Mouse (Mus musculus) liver, embryonic 11.5 days (tissue): ENCODE data around the gene Fbxl13. TPM values are rescaled to one million over a fixed set of nuclear protein-coding genes. Genes with fewer than 3 reads are reported as not detected.

Source experiments
- ATAC-seq: fragments of 200-750 bp; cut with Nextera tagmentation; replicated peaks from 2 replicates; pipeline ENCODE4 v1.8.0; 2017; ENCODE audit warnings: moderate number of reproducible peaks, mild to moderate bottlenecking, moderate TSS enrichment, moderate library complexity; ENCODE audit not compliant: low FRiP score
- DNase-seq: peaks from one replicate; pipeline ENCODE4 v3.0.0-alpha.2; 2017; ENCODE audit warnings: low spot score
- H3K27ac ChIP-seq: fragments of 300-500 bp; sonication (generic); 2 replicates; pipeline ENCODE4 v1.5.1; 2014; ENCODE audit warnings: mild to moderate bottlenecking, low read depth, low read length, control low read depth
- H3K27me3 ChIP-seq: fragments of 300-500 bp; sonication (generic); replicated peaks from 2 replicates; pipeline ENCODE4 v1.6.1; 2014; ENCODE audit warnings: low read length, mixed read lengths; ENCODE audit not compliant: control insufficient read depth, insufficient read depth
- H3K36me3 ChIP-seq: fragments of 300-500 bp; sonication (generic); 2 replicates; pipeline ENCODE4 v1.6.1; 2014; ENCODE audit warnings: mild to moderate bottlenecking, low read length, moderate library complexity, mixed read lengths; ENCODE audit not compliant: control insufficient read depth, insufficient read depth
- H3K4me1 ChIP-seq: fragments of 300-500 bp; sonication (generic); replicated peaks from 2 replicates; pipeline ENCODE4 v1.6.1; 2014; ENCODE audit warnings: low read length, mixed read lengths; ENCODE audit not compliant: control insufficient read depth, insufficient read depth
- H3K4me2 ChIP-seq: fragments of 300-500 bp; sonication (generic); 2 replicates; pipeline ENCODE4 v1.6.1; 2014; ENCODE audit warnings: mild to moderate bottlenecking, control low read depth, moderate library complexity
- H3K4me3 ChIP-seq: fragments of 300-500 bp; sonication (generic); 2 replicates; pipeline ENCODE4 v1.5.1; 2014; ENCODE audit warnings: low read depth, low read length, control low read depth
- H3K9ac ChIP-seq: fragments of 300-500 bp; sonication (generic); 2 replicates; pipeline ENCODE4 v1.6.1; 2014; ENCODE audit warnings: low read depth, low read length, control low read depth
- H3K9me3 ChIP-seq: fragments of 300-500 bp; sonication (generic); 2 replicates; pipeline ENCODE4 v1.6.1; 2016; ENCODE audit warnings: low read length, inconsistent platforms, mixed read lengths; ENCODE audit not compliant: control insufficient read depth
- WGBS: fragments of 180-500 bp; shearing (Covaris S2); extraction: QIAGEN DNeasy Blood & Tissue Kit; methylation state at CpG from one replicate; pipeline ENCODE4 v1.1.7; 2014; 5-methylcytosine and 5-hydroxymethylcytosine counted together
- polyA plus RNA-seq: library from polyadenylated mRNA; unstranded; fragments of >200 nt; fragmentation: Nextera tagmentation; extraction: Ambion mirVana; gene quantifications from 2 replicates; pipeline ENCODE4 v1.2.1, GENCODE M21; 2014

Gene Fbxl13
- polyA plus RNA-seq, 1 experiment from 2014 or later, result 0.23 TPM

DNA sequence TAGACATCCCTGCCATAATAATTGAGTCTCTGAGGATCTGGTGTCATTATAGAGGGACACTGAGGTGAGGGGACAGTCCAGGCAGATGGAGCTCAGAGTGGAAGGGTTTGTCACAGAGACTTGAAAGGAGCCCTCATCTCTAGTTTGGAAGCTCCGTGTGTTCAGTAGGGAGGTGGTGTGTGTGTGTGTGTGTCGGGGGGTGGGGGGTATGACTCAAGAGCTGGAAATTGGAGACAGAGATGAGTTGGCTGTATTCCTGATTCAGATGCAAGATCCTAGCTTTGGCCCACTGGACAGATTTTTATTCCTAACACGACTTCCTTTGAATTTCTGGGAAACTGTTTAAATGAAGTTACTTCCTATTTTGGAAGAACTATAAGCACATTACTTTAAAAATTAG lies 158.1 kb downstream of the Fbxl13 start:
- WGBS, result 77% methylated on average over 3 of the region's 3 CpGs
- Histone ChIP-seq H3K4me1 (no peaks in the 10 kb centered on the region), H3K27ac (no peak overlapping the region), H3K36me3 (no peaks in the 10 kb centered on the region), H3K9me3 (no peaks in the 10 kb centered on the region), H3K4me3 (no peak overlapping the region), H3K4me2 (no peak overlapping the region), H3K27me3 (no peaks in the 10 kb centered on the region), H3K9ac (no peak overlapping the region)
- no peak for DNase-seq
- no peak for ATAC-seq

DNA sequence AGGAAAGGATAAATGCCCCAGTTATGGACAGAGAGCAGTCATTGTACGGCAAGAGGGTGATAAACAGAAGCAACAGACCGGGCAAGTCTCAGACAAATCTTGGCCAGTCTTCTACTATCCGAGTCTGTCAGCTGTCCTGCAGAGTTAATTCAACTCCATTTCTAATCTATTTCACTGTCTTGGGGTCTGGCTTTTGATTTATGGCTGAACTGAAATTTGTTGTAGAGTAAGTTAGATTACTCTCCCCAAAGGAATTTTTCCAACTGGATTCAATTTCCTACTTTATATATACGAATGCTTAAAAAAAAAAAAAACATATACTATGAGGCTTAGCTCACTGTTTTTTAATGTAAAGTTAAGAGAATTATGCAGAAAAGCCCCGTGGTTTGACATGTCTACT lies 158.6 kb downstream of the Fbxl13 start:
- WGBS, result 71% methylated on average over 5 of the region's 5 CpGs
- no peak overlapping the region for H3K9ac ChIP-seq

DNA sequence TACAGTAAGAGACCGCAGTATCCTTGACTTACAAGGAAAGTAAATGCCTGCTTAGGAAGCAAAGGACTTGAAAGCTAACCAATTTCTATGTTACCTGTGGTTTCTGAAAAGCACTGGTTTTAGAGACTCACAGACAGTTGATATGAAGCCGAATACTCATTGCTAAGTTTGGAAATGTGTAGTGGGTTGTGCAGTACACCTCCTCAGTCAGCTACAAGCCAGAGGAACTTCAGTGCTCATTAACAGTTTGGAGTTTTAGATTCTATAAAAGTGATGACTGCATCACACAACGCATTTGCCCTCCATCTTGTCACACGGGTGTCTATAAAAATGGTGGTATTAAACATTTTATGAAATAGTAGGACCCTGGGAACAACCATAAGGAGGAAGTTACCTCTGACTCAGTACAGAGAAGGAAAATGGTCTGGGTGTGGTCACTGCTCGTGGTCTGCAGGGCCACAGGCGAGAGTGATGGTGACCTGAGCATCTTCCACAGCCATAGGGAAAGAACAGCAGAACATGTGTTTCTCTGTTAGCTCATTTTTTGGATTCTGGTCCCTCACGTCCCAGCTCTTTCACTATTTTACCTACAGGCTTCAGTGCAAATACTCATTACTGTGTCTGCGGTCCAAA lies 160.1 kb downstream of the Fbxl13 start:
- Histone ChIP-seq H3K4me3 (no peak overlapping the region), H3K27ac (no peak overlapping the region), H3K4me1 (no peaks in the 10 kb centered on the region), H3K9ac (no peak overlapping the region), H3K9me3 (no peaks in the 10 kb centered on the region), H3K36me3 (no peaks in the 10 kb centered on the region), H3K4me2 (no peak overlapping the region), H3K27me3 (no peaks in the 10 kb centered on the region)
- no peak for ATAC-seq
- DNase-seq, result no peak
- 78% methylated on average over 8 of the region's 8 CpGs for WGBS

More for the DNA sequence above, 158.6 kb downstream of the Fbxl13 start:
- no peak for DNase-seq
- Histone ChIP-seq H3K4me1 (no peaks in the 10 kb centered on the region), H3K9me3 (no peaks in the 10 kb centered on the region), H3K4me2 (no peak overlapping the region), H3K36me3 (no peaks in the 10 kb centered on the region), H3K4me3 (no peak overlapping the region), H3K27me3 (no peaks in the 10 kb centered on the region), H3K27ac (no peak overlapping the region)
- no peak for ATAC-seq

DNA sequence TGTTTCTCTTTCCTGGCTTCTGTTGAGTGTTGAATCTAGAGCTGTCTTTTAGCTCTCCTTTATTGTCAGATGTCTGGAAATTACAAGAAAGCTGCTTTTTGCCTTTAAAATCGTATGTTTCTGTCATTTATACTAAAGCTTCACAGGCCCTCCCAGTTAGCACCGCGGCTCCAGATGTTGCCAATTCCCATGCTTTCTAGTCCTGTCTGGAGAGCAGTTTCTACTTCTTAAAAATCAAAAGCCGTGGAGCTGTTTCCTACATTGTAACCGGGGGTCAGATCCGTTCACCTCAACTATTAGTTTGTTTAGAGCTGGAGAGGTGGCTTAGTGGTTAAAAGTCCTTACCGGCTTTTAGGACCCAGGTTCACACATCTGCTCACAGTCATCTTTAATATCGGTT lies 162.2 kb downstream of the Fbxl13 start:
- H3K27me3 ChIP-seq, result no peaks in the 10 kb centered on the region
- H3K4me2 ChIP-seq, result no peak overlapping the region
- H3K4me3 ChIP-seq, result no peak overlapping the region
- H3K9me3 ChIP-seq, result no peaks in the 10 kb centered on the region
- no peaks in the 10 kb centered on the region for H3K4me1 ChIP-seq
- no peak overlapping the region for H3K9ac ChIP-seq
- H3K27ac ChIP-seq, result no peak overlapping the region
- DNase-seq, result peak; percentile 22
- 83% methylated on average over 8 of the region's 8 CpGs for WGBS
- no peak for ATAC-seq
- no peaks in the 10 kb centered on the region for H3K36me3 ChIP-seq

DNA sequence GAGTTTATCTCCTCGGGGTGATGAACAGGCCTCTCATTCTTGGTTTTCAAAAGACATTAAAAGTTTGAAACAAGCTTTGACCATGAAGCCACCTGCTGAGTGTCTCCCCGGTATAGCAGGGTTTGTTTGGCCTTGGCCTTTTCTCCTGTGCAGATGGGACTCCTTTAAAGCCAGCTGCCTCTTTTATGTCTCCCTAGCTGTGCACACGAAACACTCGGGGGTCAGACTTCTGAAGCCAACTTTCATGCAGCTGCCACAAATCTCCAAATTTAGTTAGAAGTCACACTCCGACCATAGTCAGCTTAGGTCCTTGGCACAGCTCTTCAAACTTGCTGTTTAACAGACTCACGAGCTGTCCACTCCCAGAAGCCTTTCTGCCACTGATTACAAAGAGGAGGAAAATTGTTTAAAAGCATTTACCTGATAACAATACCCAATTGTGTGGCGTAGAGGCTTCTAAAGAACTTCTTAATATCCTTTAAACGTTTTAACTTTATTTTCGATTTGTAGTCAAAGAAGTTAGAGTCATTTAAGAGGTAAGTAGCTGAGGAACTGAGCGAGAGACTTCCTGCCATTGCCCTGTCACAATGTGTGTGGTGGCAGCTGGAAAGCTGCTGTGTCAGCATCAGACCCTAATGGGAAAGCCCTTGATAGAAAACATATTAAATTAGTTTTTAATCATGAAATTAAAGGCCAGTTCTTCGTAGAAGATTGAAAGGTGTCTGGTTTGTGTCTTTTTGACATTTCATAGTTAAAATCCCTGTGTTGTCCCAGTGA lies 162.8 kb downstream of the Fbxl13 start:
- DNase-seq (peak; percentile 27), ATAC-seq (no peak)
- H3K27ac ChIP-seq, result no peak overlapping the region
- H3K36me3 ChIP-seq, result no peaks in the 10 kb centered on the region
- H3K27me3 ChIP-seq, result no peaks in the 10 kb centered on the region
- WGBS, result 69% methylated on average over 11 of the region's 11 CpGs
- no peak overlapping the region for H3K4me2 ChIP-seq
- H3K9ac ChIP-seq, result no peak overlapping the region
- H3K4me1 ChIP-seq, result no peaks in the 10 kb centered on the region
- no peak overlapping the region for H3K4me3 ChIP-seq
- H3K9me3 ChIP-seq, result no peaks in the 10 kb centered on the region

DNA sequence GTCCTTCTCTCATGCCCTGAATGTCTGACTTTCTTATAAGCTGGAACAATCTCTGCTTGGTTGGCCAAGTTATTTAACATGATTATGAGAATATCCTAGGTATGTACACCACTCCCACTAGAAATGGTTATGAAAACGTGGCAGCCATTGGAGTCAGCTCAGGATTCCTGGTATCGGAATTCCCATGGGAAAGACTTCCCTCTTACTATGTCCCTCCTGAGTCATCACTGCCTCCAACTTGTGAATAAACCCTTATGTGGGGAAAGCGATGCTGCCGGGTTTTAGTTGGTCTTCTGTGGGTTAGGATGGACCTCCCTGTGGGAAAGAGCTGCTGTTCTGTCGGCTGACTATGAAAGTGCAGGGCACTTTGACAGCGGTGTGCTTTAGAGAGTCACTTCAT lies 163.9 kb downstream of the Fbxl13 start:
- peak; percentile 12 for DNase-seq
- Histone ChIP-seq H3K4me3 (no peak overlapping the region), H3K9me3 (no peaks in the 10 kb centered on the region), H3K4me1 (no peaks in the 10 kb centered on the region), H3K9ac (no peak overlapping the region), H3K4me2 (no peak overlapping the region), H3K27ac (no peak overlapping the region), H3K36me3 (no peaks in the 10 kb centered on the region), H3K27me3 (no peaks in the 10 kb centered on the region)
- ATAC-seq, result no peak
- 88% methylated on average over 6 of the region's 6 CpGs for WGBS

DNA sequence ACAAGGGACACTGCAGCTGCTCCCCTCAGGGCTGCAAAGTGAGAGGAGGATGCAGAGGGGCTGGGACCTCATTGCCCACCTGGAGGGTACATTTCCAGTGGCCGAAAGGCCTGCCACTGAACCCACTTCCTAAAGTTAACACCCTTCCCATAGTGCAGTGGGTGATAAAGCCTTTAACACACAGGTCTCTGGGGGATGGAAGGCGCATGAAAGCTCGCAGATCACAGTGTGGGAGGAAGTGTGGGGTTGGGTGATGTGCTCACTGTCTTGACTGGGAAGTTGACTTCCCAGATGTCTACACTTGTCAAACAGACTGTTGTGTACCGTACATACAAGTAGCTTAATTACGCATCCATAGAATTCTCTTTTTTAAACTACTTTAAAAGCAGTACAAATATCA lies 165.7 kb downstream of the Fbxl13 start:
- no peak overlapping the region for H3K4me3 ChIP-seq
- no peak overlapping the region for H3K4me2 ChIP-seq
- H3K9ac ChIP-seq, result no peak overlapping the region
- 72% methylated on average over 5 of the region's 5 CpGs for WGBS
- no peaks in the 10 kb centered on the region for H3K36me3 ChIP-seq
- no peaks in the 10 kb centered on the region for H3K27me3 ChIP-seq
- H3K27ac ChIP-seq, result no peak overlapping the region
- no peaks in the 10 kb centered on the region for H3K9me3 ChIP-seq
- H3K4me1 ChIP-seq, result no peaks in the 10 kb centered on the region
- ATAC-seq (no peak), DNase-seq (no peak)

DNA sequence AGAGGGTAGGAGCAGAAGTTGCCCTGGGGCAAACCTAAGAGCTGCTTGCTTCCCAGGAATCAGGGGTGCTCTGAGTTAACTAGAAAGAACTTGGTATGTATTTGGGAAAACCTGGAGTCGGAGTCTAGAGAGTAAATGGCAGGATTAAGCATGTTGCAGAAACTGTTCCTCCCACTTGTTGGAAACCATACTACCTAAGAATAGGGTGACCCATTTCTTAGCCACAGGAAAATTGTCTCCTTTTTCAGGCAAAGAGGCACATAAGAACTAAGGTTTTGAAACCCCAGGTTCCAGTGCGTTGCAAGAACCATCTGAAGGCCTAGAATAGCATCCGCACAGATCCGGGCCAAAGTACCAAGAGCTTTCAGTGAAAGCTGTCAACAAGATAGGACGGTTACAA lies 167.0 kb downstream of the Fbxl13 start:
- 90% methylated on average over 5 of the region's 5 CpGs for WGBS
- no peaks in the 10 kb centered on the region for H3K9me3 ChIP-seq
- H3K36me3 ChIP-seq, result no peaks in the 10 kb centered on the region
- DNase-seq, result no peak
- no peak overlapping the region for H3K4me2 ChIP-seq
- no peak overlapping the region for H3K4me3 ChIP-seq
- no peak overlapping the region for H3K9ac ChIP-seq
- H3K27ac ChIP-seq, result no peak overlapping the region
- H3K4me1 ChIP-seq, result no peaks in the 10 kb centered on the region
- no peak for ATAC-seq
- H3K27me3 ChIP-seq, result no peaks in the 10 kb centered on the region

DNA sequence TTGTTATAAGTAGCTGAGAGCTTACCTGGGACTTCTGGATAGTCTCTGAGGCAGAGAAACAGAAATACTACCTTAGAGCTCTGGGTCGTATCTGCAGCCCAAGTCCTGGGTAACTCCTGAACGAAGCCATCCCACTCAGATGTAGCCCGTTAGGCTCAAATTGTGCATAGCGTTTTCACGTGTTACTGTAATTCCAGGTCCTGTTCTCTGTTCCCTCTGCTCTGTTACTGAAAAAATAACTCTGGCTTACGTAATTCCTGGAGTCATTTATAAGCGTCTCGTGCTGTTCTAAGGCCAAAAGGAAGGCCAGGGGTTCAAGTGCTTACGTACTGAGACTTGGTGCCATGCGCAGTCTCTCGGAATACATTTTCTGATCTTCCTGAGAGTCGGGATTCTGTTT lies 177.3 kb downstream of the Fbxl13 start:
- Histone ChIP-seq H3K27me3 (no peaks in the 10 kb centered on the region), H3K36me3 (no peaks in the 10 kb centered on the region), H3K4me1 (no peaks in the 10 kb centered on the region), H3K9me3 (no peaks in the 10 kb centered on the region), H3K27ac (no peak overlapping the region), H3K4me2 (no peak overlapping the region), H3K4me3 (no peak overlapping the region), H3K9ac (no peak overlapping the region)
- ATAC-seq (no peak), DNase-seq (no peak)
- 94% methylated on average over 12 of the region's 12 CpGs for WGBS
